Mouse (Mus musculus): Measurements from ENCODE around the gene Il15ra. TPM values are rescaled to one million over a fixed set of nuclear protein-coding genes. Genes with fewer than 3 reads are reported as not detected.

Gene Il15ra
- 0.73 and 1.5 TPM in 2 replicates for polyA plus RNA-seq (2015; fragmentation: Nextera tagmentation; extraction: Ambion mirVana)

DNA sequence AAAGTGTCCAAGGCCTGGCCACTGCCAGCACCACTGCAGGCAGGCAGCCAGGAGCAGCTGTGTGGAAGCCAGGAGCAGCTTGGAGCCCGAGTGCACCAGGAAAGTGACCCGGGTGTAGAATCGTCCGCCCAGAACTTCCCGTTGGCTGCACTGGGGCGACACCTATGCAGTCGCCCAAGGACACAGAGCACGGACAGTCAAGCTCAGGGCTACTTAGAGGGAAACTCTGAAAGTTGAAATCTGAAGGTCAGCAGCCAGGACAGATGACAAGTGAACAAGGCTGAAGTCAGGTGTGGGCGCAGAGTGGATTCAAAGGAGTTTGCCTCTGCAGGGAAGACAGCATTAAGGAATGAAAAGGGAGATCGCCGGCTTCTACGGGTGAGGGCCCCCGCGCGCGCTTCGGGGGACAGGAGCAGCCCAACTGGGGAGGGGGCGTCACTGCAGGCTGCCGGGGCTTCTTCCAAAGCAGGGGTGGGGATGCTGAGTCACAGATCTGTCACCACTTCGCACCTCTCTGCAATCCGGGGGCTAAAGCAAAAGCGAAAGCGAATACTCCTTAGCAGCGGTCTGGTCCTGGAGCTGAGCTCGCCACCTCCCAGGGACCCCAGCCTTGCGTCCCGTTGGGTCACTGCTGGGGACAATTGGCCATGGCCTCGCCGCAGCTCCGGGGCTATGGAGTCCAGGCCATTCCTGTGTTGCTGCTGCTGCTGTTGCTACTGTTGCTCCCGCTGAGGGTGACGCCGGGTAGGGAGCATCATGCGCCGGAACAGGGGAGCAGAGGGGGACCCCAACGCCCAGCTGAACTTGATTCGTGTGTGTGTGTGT, at the start of gene Il15ra:
TSS of gene Il15ra (plus strand) at position 90 of the 825 bp plus-strand sequence.
- peak within 1 kb of the TSS; percentile 99 for H3K4me2 ChIP-seq
- peak within 1 kb of the TSS; percentile 72 for H3K9ac ChIP-seq
- peaks cover 12% of the 10 kb centered on the region for H3K4me1 ChIP-seq
- WGBS = under 1% methylated on average over 37 of the region's 37 CpGs
- H3K36me3 ChIP-seq = no peaks in the 10 kb centered on the region
- peak; percentile 53; the same call in 1 of the 2 replicates for ATAC-seq (ENCODE audit: insufficient number of reproducible peaks, insufficient read depth, low FRiP score, low TSS enrichment, low read depth)
- no peak within 1 kb of the TSS for H3K27ac ChIP-seq
- peaks cover 48% of the 10 kb centered on the region for H3K27me3 ChIP-seq
- no peaks in the 10 kb centered on the region for H3K9me3 ChIP-seq
- H3K4me3 ChIP-seq = peak within 1 kb of the TSS; percentile 65

DNA sequence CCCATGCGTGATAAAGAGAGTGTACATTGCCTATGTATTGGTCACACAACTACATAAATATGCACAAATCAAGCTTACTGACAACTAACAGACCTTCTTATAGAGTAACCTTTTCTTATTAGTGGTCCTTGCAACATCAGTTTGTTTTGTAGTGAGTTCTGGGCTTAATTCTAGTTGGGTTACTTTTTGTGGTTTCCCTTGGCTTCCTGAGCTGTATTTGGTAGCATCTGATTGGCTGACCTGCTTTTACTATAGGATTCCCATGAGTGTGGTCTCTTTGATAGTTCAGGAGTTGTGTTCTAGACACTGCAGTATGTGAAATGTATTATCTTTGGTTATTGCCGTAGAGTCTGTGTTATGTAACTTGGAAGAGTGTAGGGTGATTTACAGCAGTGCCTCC, 47.5 kb upstream of the Il15ra start:
- 77% methylated on average over 2 of the region's 2 CpGs for WGBS
- no peaks in the 10 kb centered on the region for H3K27me3 ChIP-seq

DNA sequence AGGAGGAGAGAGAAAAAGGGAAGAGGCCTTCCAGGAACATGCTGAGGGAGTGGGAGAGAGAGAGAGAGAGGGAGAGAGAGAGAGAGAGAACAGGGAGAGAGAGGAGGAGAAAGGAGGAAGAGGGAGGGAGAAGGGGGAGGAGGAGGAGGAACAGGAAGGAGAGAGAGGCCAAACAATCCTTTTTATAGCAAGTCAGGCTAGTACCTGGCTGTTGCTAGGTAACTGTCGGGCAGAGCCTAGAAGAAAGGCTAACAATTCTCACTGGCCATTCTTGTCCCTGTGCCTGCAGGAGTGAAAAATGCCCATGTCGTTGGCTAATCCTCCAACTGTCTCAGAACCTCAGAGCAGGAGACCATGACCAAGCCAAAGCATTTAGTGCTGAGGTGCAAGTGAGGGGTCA, 45.8 kb upstream of the Il15ra start:
- Histone ChIP-seq H3K4me1 (peaks cover 1% of the 10 kb centered on the region), H3K4me3 (no peak overlapping the region), H3K9ac (no peak overlapping the region), H3K27me3 (no peaks in the 10 kb centered on the region), H3K27ac (no peak overlapping the region), H3K36me3 (no peaks in the 10 kb centered on the region), H3K4me2 (no peak overlapping the region), H3K9me3 (no peaks in the 10 kb centered on the region)
- ATAC-seq (ENCODE audit: insufficient number of reproducible peaks, insufficient read depth, low FRiP score, low TSS enrichment, low read depth) = no peak
- 52% methylated on average over 2 of the region's 2 CpGs for WGBS

More for the DNA sequence above, 47.5 kb upstream of the Il15ra start:
- no peaks in the 10 kb centered on the region for H3K9me3 ChIP-seq
- no peak overlapping the region for H3K4me3 ChIP-seq
- H3K4me1 ChIP-seq = no peaks in the 10 kb centered on the region; the same call in 1 of the 2 replicates
- H3K27ac ChIP-seq = no peak overlapping the region
- H3K4me2 ChIP-seq = no peak overlapping the region
- H3K36me3 ChIP-seq = no peaks in the 10 kb centered on the region
- no peak for ATAC-seq (ENCODE audit: insufficient number of reproducible peaks, insufficient read depth, low FRiP score, low TSS enrichment, low read depth)
- H3K9ac ChIP-seq = no peak overlapping the region

DNA sequence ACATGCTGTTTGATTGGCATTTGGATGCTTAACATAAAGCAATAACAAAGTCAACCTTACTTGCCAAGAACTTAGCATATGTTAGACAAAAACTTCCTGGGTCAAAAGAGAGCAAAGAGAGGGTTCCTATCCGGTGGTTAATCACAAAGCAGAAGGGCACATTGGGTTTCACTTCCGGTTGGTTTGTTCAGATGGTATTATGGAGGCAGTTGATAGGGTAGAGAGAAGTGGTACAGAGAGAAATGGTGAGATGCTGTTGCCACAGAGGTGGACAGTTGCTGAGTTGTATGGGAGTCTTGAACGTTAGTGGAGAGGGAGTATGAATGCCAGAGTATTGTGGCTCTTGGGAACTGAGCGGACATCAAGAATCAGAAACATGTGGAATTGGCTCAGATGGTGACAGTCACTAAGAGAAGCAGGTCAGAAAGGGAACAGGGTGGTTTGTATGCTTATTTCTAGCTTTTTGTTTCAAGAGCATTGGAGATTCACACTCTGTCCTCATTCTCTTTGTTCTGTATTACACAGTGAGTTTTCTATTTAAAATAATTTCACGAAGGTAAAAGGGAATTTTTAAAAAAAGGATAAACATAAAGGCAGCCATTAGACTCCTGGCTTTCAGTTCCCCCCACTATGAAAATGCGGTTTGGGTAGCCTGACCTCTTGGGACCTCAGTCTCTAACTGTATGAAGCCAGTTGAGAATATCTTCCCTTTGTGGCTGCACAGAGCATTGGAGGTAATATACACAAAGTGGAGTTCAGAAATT, 42.8 kb upstream of the Il15ra start:
- no peaks in the 10 kb centered on the region for H3K9me3 ChIP-seq
- no peak overlapping the region for H3K9ac ChIP-seq
- no peak for ATAC-seq (ENCODE audit: insufficient number of reproducible peaks, insufficient read depth, low FRiP score, low TSS enrichment, low read depth)
- no peak overlapping the region for H3K4me3 ChIP-seq
- 79% methylated on average over 6 of the region's 6 CpGs for whole genome bisulfite sequencing
- H3K36me3 ChIP-seq = no peaks in the 10 kb centered on the region
- no peak overlapping the region for H3K27ac ChIP-seq
- H3K4me1 ChIP-seq = peaks cover 5% of the 10 kb centered on the region; the same call in 1 of the 2 replicates
- H3K4me2 ChIP-seq = no peak overlapping the region
- no peaks in the 10 kb centered on the region for H3K27me3 ChIP-seq

DNA sequence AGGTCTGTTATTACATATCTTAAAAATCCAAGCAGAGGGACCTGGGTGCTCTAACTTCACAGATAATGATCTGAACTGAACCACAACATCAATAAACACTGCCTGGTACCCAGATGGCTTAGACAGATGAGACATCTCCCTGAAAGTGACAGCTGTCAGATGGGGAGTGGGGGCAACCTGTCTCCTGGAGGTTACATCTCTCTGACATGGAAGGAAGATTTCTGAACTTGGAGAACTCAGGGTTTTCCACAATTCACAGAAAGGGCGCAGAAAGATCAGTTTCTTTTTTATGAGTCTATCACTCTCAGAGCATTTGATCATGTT, 42.2 kb upstream of the Il15ra start:
- no peak for ATAC-seq (ENCODE audit: insufficient number of reproducible peaks, insufficient read depth, low FRiP score, low TSS enrichment, low read depth)
- H3K9ac ChIP-seq = no peak overlapping the region
- H3K4me2 ChIP-seq = no peak overlapping the region
- H3K4me1 ChIP-seq = peaks cover 5% of the 10 kb centered on the region; the same call in 1 of the 2 replicates
- no peaks in the 10 kb centered on the region for H3K27me3 ChIP-seq
- H3K4me3 ChIP-seq = no peak overlapping the region
- H3K36me3 ChIP-seq = no peaks in the 10 kb centered on the region
- H3K9me3 ChIP-seq = no peaks in the 10 kb centered on the region
- H3K27ac ChIP-seq = no peak overlapping the region
- WGBS = 89% methylated on average over 1 of the region's 1 CpGs

DNA sequence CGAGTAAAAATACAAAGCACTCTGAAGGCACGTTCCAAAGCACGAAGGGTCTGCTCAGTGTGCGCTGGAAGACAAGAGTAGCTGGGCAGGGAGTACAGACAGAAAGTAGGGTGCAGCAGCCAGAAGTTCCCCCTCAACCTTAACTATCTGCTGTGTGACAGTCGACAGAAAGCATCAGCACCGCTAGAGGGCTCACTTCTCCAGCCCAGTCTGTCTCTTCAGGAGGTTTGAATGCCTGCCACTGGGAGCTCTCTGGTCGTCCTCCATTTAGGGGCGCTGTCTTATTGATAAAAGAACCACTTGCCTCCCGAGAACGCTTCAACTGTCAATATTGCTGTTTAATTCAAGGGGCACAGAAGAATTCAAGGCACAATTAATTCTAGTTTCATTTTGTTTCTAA, 41.1 kb upstream of the Il15ra start:
- H3K4me2 ChIP-seq = peak overlapping the region; percentile 44
- no peak for ATAC-seq (ENCODE audit: insufficient number of reproducible peaks, insufficient read depth, low FRiP score, low TSS enrichment, low read depth)

DNA sequence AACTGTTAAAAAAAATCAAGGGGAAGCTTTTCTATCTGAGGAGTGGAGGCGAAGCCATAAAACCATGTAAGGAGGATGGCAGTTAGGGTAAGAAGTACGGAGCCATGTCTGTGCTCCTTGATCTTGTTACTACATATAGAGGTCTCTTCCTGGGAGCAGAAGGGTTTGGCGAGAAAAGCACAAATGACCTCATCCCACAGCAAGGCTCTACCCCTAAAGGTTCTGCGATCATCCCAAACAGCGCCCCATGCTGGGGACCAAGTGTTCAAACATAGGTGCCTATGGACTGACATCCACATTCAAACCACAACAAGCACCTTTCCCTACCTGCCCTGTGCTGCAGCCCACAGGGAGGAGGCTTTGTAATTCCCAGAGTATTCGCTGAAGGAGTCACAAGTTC, 40.7 kb upstream of the Il15ra start:
- Histone ChIP-seq H3K27me3 (no peaks in the 10 kb centered on the region), H3K4me2 (peak overlapping the region; percentile 44), H3K36me3 (no peaks in the 10 kb centered on the region), H3K27ac (no peak overlapping the region), H3K9ac (no peak overlapping the region), H3K4me3 (peak overlapping the region; percentile 9; the same call in 1 of the 2 replicates), H3K4me1 (peaks cover 5% of the 10 kb centered on the region; the same call in 1 of the 2 replicates), H3K9me3 (no peaks in the 10 kb centered on the region)
- ATAC-seq (ENCODE audit: insufficient number of reproducible peaks, insufficient read depth, low FRiP score, low TSS enrichment, low read depth) = no peak
- 40% methylated on average over 6 of the region's 6 CpGs for WGBS

More for the DNA sequence above, 41.1 kb upstream of the Il15ra start:
- H3K27ac ChIP-seq = no peak overlapping the region
- H3K9me3 ChIP-seq = no peaks in the 10 kb centered on the region
- H3K27me3 ChIP-seq = no peaks in the 10 kb centered on the region
- WGBS = 5% methylated on average over 10 of the region's 10 CpGs
- peak overlapping the region; percentile 9; the same call in 1 of the 2 replicates for H3K4me3 ChIP-seq
- no peaks in the 10 kb centered on the region for H3K36me3 ChIP-seq
- no peak overlapping the region for H3K9ac ChIP-seq
- H3K4me1 ChIP-seq = peaks cover 5% of the 10 kb centered on the region; the same call in 1 of the 2 replicates

DNA sequence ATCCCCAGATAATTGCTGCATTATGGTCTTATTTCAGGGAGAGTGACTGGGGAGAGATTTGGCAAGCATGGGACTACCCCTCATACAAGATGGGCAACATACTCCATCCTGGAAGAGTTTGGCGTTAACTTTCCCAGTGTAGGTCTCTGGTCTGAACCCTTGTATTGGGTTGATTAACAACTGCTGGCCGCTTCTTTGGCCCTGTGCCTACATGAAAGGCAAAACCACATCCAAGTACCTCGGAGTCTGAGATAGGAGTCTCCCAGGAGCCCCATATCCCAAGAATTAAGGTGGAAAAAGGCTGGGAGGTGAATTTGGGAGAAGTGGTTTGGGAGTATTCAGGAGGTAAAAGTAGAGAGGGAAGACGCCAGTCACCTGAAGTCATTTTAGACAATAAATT, 40.3 kb upstream of the Il15ra start:
- 87% methylated on average over 4 of the region's 4 CpGs for whole genome bisulfite sequencing
- H3K36me3 ChIP-seq = no peaks in the 10 kb centered on the region
- H3K4me2 ChIP-seq = no peak overlapping the region
- H3K9me3 ChIP-seq = no peaks in the 10 kb centered on the region
- no peaks in the 10 kb centered on the region for H3K27me3 ChIP-seq
- ATAC-seq (ENCODE audit: insufficient number of reproducible peaks, insufficient read depth, low FRiP score, low TSS enrichment, low read depth) = no peak
- H3K4me3 ChIP-seq = no peak overlapping the region
- H3K27ac ChIP-seq = no peak overlapping the region
- peaks cover 5% of the 10 kb centered on the region; the same call in 1 of the 2 replicates for H3K4me1 ChIP-seq
- H3K9ac ChIP-seq = no peak overlapping the region

DNA sequence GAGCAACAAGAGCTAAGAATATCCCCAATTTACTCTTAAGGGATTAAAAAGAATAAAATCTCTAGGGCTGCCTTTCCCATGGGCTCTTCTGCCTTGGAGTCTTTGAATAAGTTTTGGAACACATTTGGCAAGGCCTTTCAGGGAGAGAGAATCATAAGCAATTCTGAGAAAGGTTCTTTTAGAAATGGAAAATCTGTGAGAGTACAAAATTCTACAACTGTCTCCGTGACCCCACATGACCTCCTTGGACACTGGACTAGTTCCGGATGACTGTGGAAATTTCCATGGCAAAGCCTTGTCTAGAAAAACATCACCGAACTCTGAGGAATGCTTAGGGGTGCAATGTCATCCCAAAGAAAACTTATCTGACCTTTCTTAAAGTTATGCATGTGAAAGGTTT, 39.8 kb upstream of the Il15ra start:
- Histone ChIP-seq H3K9me3 (no peaks in the 10 kb centered on the region), H3K9ac (no peak overlapping the region), H3K27ac (no peak overlapping the region), H3K4me1 (peaks cover 5% of the 10 kb centered on the region; the same call in 1 of the 2 replicates), H3K4me3 (no peak overlapping the region), H3K36me3 (no peaks in the 10 kb centered on the region), H3K27me3 (no peaks in the 10 kb centered on the region), H3K4me2 (no peak overlapping the region)
- no peak for ATAC-seq (ENCODE audit: insufficient number of reproducible peaks, insufficient read depth, low FRiP score, low TSS enrichment, low read depth)
- 80% methylated on average over 3 of the region's 3 CpGs for WGBS

DNA sequence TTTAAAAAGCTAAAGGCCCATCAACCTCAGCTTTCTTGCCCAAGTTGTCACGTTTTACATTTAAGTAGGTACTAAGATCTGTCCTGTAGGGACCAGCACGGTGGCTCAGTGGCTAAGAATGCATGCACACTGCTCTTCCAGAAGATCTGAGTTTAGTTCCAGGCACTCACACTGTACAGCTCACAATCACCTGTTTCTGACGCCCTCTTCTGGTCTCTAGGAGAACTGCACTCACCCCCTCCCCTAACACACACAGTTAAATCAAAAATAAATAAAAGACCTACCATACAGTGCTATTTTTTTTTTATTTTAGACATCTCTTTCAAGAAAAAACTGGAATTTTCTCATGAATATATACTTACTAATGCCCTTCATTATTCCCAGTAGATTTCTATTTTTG, 32.9 kb upstream of the Il15ra start:
- no peaks in the 10 kb centered on the region for H3K27me3 ChIP-seq
- H3K36me3 ChIP-seq = no peaks in the 10 kb centered on the region
- H3K27ac ChIP-seq = no peak overlapping the region
- 20% methylated on average over 3 of the region's 3 CpGs for WGBS
- ATAC-seq (ENCODE audit: insufficient number of reproducible peaks, insufficient read depth, low FRiP score, low TSS enrichment, low read depth) = no peak
- no peaks in the 10 kb centered on the region for H3K4me1 ChIP-seq
- H3K9ac ChIP-seq = no peak overlapping the region
- no peaks in the 10 kb centered on the region for H3K9me3 ChIP-seq
- H3K4me3 ChIP-seq = no peak overlapping the region
- no peak overlapping the region for H3K4me2 ChIP-seq

DNA sequence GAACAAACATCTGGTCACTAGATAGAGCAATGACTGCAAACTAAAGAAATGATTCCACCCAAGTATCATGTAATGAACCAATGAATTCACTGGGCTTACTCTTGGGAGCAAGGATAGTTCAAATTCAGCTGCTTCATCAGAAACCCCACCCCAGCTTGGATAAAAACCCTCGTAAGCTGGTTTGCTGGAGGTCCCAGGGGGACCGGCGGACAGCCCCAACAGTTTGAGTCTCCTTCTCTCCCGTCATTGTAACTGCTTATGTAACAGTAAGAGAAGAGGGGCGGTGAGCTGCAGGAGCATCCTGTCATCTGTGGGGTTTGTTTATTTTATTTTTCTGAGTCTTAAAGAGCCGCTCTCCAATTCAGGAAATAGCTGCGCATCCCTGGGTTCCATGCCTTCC, 25.5 kb upstream of the Il15ra start:
- Histone ChIP-seq H3K4me1 (no peaks in the 10 kb centered on the region), H3K27ac (no peak overlapping the region), H3K9ac (no peak overlapping the region), H3K36me3 (no peaks in the 10 kb centered on the region), H3K4me2 (no peak overlapping the region), H3K4me3 (no peak overlapping the region), H3K9me3 (no peaks in the 10 kb centered on the region), H3K27me3 (no peaks in the 10 kb centered on the region)
- WGBS = 73% methylated on average over 7 of the region's 7 CpGs
- no peak for ATAC-seq (ENCODE audit: insufficient number of reproducible peaks, insufficient read depth, low FRiP score, low TSS enrichment, low read depth)

DNA sequence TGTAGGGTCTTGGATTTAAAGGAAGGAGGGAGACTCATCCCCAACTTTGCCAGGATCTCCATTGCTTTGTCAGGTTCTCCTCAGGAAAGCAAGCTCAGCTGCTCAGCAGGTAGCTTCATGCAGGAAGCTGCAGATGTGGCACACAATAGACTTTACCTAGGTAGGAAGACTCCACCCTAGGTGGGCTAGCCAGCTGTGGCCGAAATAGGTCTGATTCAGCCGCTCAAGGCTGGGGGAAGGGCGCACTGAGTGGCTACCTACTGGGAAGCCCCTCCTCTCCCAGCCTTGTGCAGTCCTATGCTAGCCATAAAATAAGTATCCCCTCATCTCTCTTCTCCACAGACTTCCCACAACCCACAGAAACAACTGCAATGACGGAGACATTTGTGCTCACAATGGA, 22.4 kb upstream of the Il15ra start:
- Histone ChIP-seq H3K4me1 (no peaks in the 10 kb centered on the region), H3K27ac (no peak overlapping the region), H3K9me3 (no peaks in the 10 kb centered on the region), H3K4me2 (no peak overlapping the region), H3K4me3 (no peak overlapping the region), H3K27me3 (no peaks in the 10 kb centered on the region), H3K36me3 (no peaks in the 10 kb centered on the region), H3K9ac (no peak overlapping the region)
- WGBS = 72% methylated on average over 4 of the region's 4 CpGs
- ATAC-seq (ENCODE audit: insufficient number of reproducible peaks, insufficient read depth, low FRiP score, low TSS enrichment, low read depth) = no peak

All from embryonic facial prominence, embryonic 13.5 days (tissue).